Mouse (Mus musculus) splenic B cell, adult 2 months (primary cell): Measurements from ENCODE around the gene Lpo.
A peak's percentile ranks its signal among the peaks of the same experiment; 100 is the strongest.

Experiments
- DNase-seq: peaks from one replicate; pipeline ENCODE4 v3.0.0-alpha.2; 2011; ENCODE audit warnings: low read depth, low spot score
- H3K27me3 ChIP-seq: 2 replicates; pipeline ENCODE4 v1.6.1; 2012; ENCODE audit warnings: mild to moderate bottlenecking, low read length, moderate library complexity, mixed read lengths; ENCODE audit not compliant: control insufficient read depth, poor library complexity, insufficient read depth, severe bottlenecking
- H3K36me3 ChIP-seq: 2 replicates; pipeline ENCODE4 v1.6.1; 2012; ENCODE audit warnings: mild to moderate bottlenecking, low read length, moderate library complexity, mixed read lengths; ENCODE audit not compliant: control insufficient read depth, poor library complexity, insufficient read depth, severe bottlenecking

The Lpo gene

GRCm38 (mm10) chr11:87821502-87821901, 6.6 kb downstream of the Lpo start:
- Histone ChIP-seq H3K27me3 (no peaks in the 10 kb centered on the region), H3K36me3 (no peaks in the 10 kb centered on the region)
- DNase-seq = no peak

- H3K36me3 ChIP-seq = no peaks in the 10 kb centered on the region
- DNase-seq = no peak
- H3K27me3 ChIP-seq = no peaks in the 10 kb centered on the region
These were observed 10.7 kb downstream of the Lpo start for GRCm38 (mm10) chr11:87817443-87817773.

GRCm38 (mm10) chr11:87816707-87817442, 11.2 kb downstream of the Lpo start:
- H3K27me3 ChIP-seq = no peaks in the 10 kb centered on the region
- DNase-seq = peak; percentile 60
- no peaks in the 10 kb centered on the region for H3K36me3 ChIP-seq

GRCm38 (mm10) chr11:87814831-87815230, 13.3 kb downstream of the Lpo start:
- H3K27me3 ChIP-seq = no peaks in the 10 kb centered on the region
- no peaks in the 10 kb centered on the region for H3K36me3 ChIP-seq
- DNase-seq = no peak

GRCm38 (mm10) chr11:87811396-87811795, 16.7 kb downstream of the Lpo start:
- Histone ChIP-seq H3K36me3 (no peaks in the 10 kb centered on the region), H3K27me3 (no peaks in the 10 kb centered on the region)
- peak; percentile 15 for DNase-seq

- Histone ChIP-seq H3K27me3 (no peaks in the 10 kb centered on the region), H3K36me3 (no peaks in the 10 kb centered on the region)
- peak; percentile 33 for DNase-seq
These were observed 19.9 kb downstream of the Lpo start for GRCm38 (mm10) chr11:87808236-87808635.

GRCm38 (mm10) chr11:87807433-87807832, 20.7 kb downstream of the Lpo start:
- Histone ChIP-seq H3K27me3 (no peaks in the 10 kb centered on the region), H3K36me3 (no peaks in the 10 kb centered on the region)
- no peak for DNase-seq

GRCm38 (mm10) chr11:87805448-87805847, 22.6 kb downstream of the Lpo start:
- H3K36me3 ChIP-seq = no peaks in the 10 kb centered on the region
- no peaks in the 10 kb centered on the region for H3K27me3 ChIP-seq
- peak; percentile 65 for DNase-seq

- no peaks in the 10 kb centered on the region for H3K36me3 ChIP-seq
- no peaks in the 10 kb centered on the region for H3K27me3 ChIP-seq
- DNase-seq = no peak
These were observed 25.5 kb downstream of the Lpo start for GRCm38 (mm10) chr11:87802621-87803020.

GRCm38 (mm10) chr11:87801711-87802275, 26.3 kb downstream of the Lpo start:
- DNase-seq = no peak
- Histone ChIP-seq H3K27me3 (no peaks in the 10 kb centered on the region), H3K36me3 (no peaks in the 10 kb centered on the region)

GRCm38 (mm10) chr11:87793460-87793859, 34.6 kb downstream of the Lpo start, which contains the start of gene Mpo:
Mpo (plus strand) TSS chr11:87793581.
- no peaks in the 10 kb centered on the region for H3K36me3 ChIP-seq
- no peak for DNase-seq
- H3K27me3 ChIP-seq = no peaks in the 10 kb centered on the region

- no peaks in the 10 kb centered on the region for H3K36me3 ChIP-seq
- no peak for DNase-seq
- H3K27me3 ChIP-seq = no peaks in the 10 kb centered on the region
These were observed 38.0 kb downstream of the Lpo start for GRCm38 (mm10) chr11:87790088-87790487.

- Histone ChIP-seq H3K36me3 (no peaks in the 10 kb centered on the region), H3K27me3 (no peaks in the 10 kb centered on the region)
- peak; percentile 12 for DNase-seq
These were observed 48.0 kb downstream of the Lpo start for GRCm38 (mm10) chr11:87780130-87780529.

GRCm38 (mm10) chr11:87779392-87779791, 48.7 kb downstream of the Lpo start:
- Histone ChIP-seq H3K27me3 (no peaks in the 10 kb centered on the region), H3K36me3 (no peaks in the 10 kb centered on the region)
- DNase-seq = peak; percentile 11

GRCm38 (mm10) chr11:87778915-87779314, 49.2 kb downstream of the Lpo start:
- peak; percentile 11 for DNase-seq
- Histone ChIP-seq H3K36me3 (no peaks in the 10 kb centered on the region), H3K27me3 (no peaks in the 10 kb centered on the region)
